In the genomic region with DNA sequence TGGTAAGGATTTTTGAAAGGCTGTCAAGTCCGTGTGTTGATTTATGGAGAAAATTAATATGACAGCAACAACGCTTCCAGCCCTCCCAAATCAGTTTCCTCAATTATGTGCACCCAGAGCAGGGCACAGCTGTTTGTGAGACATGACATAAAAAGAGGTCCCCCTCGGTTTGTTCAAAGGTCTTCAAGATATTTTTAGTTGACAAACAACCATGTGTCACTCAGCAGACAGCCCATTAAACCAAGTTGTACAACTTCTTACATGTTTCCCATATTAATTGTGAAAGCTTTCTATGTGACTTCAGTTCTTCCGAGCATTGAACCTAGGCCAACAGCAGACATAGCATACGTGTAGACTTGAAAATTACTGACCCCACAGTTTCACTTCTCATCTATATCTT, we compare ENCODE assay signal across 13 mouse cellular contexts.
"Had no signal": no experiment of that assay in that cellular context is flagged by ENCODE, and none has a peak within 500 bp of the region (broad histone marks: within the 10 kb centered on the region; RNA-seq: fewer than 3 reads in every experiment).

No protein-coding gene starts in this region.

- H3K4me2 ChIP-seq: liver, embryonic 13.5 days; midbrain, embryonic 12.5 days; neural tube, embryonic 13.5 days had no signal

- H3K27me3 ChIP-seq: liver, embryonic 13.5 days; midbrain, embryonic 12.5 days; neural tube, embryonic 13.5 days had no signal

- ATAC-seq: intestine, postnatal 0 days; midbrain, embryonic 16.5 days had no signal

- H3K9ac ChIP-seq: liver, embryonic 13.5 days; midbrain, embryonic 12.5 days; neural tube, embryonic 13.5 days had no signal

- H3K4me1 ChIP-seq: liver, embryonic 13.5 days had no signal

- H3K4me3 ChIP-seq: left cerebral cortex, adult 2 months; liver, embryonic 13.5 days; midbrain, embryonic 12.5 days; myocyte; neural tube, embryonic 13.5 days had no signal

- H3K9me3 ChIP-seq: liver, embryonic 13.5 days; midbrain, embryonic 12.5 days; neural tube, embryonic 13.5 days had no signal

- H3K36me3 ChIP-seq: liver, embryonic 13.5 days; midbrain, embryonic 12.5 days; neural tube, embryonic 13.5 days had no signal

- DNase-seq: kidney, adult 2 months; kidney, postnatal 36 days; layer of hippocampus, postnatal 36 days; liver, embryonic 13.5 days; thymus, adult 18-20 months; thymus, postnatal 36 days had no signal

- H3K27ac ChIP-seq: left cerebral cortex, adult 2 months; liver, embryonic 13.5 days; macrophage; midbrain, embryonic 12.5 days; neural tube, embryonic 13.5 days had no signal
